Mouse (Mus musculus): ENCODE measurements around the gene Grik4. TPM values are rescaled to one million over a fixed set of nuclear protein-coding genes. Genes with fewer than 3 reads are reported as not detected.

Gene Grik4
- polyA plus RNA-seq, 1 experiment from 2014 or later: 1.6 TPM

GRCm38 (mm10) chr9:42793581-42793980, 150.7 kb downstream of the Grik4 start:
- Histone ChIP-seq H3K9me3 (ENCODE audit: control insufficient read depth, low read length) (no peaks in the 10 kb centered on the region), H3K27ac (ENCODE audit: low read depth, low read length) (no peak overlapping the region), H3K4me3 (ENCODE audit: low read depth, low read length) (no peak overlapping the region), H3K27me3 (ENCODE audit: control insufficient read depth, insufficient read depth, low read length) (no peaks in the 10 kb centered on the region), H3K9ac (ENCODE audit: low read depth, low read length) (no peak overlapping the region), H3K36me3 (ENCODE audit: control insufficient read depth, insufficient read depth, low read length) (no peaks in the 10 kb centered on the region), H3K4me1 (replicated peaks; ENCODE audit: control insufficient read depth, insufficient read depth, low read length) (peaks cover 4% of the 10 kb centered on the region; the same call in 1 of the 2 replicates), H3K4me2 (replicated peaks; ENCODE audit: low read depth, low read length) (no peak overlapping the region)
- 77% methylated on average over 8 of the region's 8 CpGs for WGBS
- DNase-seq (ENCODE audit: low spot score) (no peak), ATAC-seq (ENCODE audit: low FRiP score) (no peak)

DNA sequence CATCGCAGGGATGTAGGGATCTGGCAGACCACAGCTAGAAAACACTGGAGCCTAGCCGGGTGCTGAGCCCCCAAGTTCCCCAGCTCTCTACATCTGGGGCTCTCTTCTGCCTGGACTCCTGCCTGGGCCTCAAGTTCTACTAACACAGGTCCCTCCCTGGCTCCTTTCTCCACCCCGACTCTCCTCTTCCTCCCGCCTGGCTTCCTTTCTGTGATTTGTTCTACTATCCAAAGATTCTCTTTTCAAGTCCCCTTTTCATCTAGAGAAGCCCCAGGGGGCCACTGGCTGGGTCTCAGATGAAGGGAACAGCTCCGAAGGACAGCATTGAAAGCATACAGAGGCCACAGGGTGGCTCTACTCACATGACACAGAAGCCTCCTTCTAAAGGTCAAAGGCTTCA, 151.9 kb downstream of the Grik4 start:
- Histone ChIP-seq H3K4me3 (ENCODE audit: low read depth, low read length) (no peak overlapping the region), H3K9me3 (ENCODE audit: control insufficient read depth, low read length) (no peaks in the 10 kb centered on the region), H3K27ac (ENCODE audit: low read depth, low read length) (no peak overlapping the region), H3K9ac (ENCODE audit: low read depth, low read length) (no peak overlapping the region), H3K4me1 (replicated peaks; ENCODE audit: control insufficient read depth, insufficient read depth, low read length) (peaks cover 4% of the 10 kb centered on the region; the same call in 1 of the 2 replicates), H3K27me3 (ENCODE audit: control insufficient read depth, insufficient read depth, low read length) (no peaks in the 10 kb centered on the region), H3K4me2 (replicated peaks; ENCODE audit: low read depth, low read length) (no peak overlapping the region), H3K36me3 (ENCODE audit: control insufficient read depth, insufficient read depth, low read length) (no peaks in the 10 kb centered on the region)
- 27% methylated on average over 5 of the region's 5 CpGs for WGBS
- no peak for DNase-seq (ENCODE audit: low spot score)
- no peak for ATAC-seq (ENCODE audit: low FRiP score)

DNA sequence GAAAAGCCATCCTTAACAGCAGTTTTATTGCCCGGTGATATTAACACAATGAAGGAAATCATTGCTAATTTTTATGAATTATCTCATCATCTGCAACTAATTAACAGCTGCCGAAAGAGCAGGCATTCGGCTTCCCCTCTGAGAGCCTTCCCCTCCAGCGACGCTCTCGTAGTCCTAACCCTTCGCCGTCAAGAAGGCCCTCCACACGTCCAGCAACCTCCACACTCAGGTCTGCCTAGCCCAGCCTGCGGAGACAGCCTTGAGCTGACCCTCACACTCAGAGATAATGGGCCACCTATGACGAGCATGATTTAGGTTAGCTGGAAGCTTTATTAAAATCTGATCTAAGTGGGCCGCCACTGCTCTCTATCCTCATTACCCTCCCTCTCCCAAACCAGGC, 152.5 kb downstream of the Grik4 start:
- Histone ChIP-seq H3K9me3 (ENCODE audit: control insufficient read depth, low read length) (no peaks in the 10 kb centered on the region), H3K4me2 (replicated peaks; ENCODE audit: low read depth, low read length) (no peak overlapping the region), H3K36me3 (ENCODE audit: control insufficient read depth, insufficient read depth, low read length) (no peaks in the 10 kb centered on the region), H3K27ac (ENCODE audit: low read depth, low read length) (no peak overlapping the region), H3K27me3 (ENCODE audit: control insufficient read depth, insufficient read depth, low read length) (no peaks in the 10 kb centered on the region), H3K4me3 (ENCODE audit: low read depth, low read length) (no peak overlapping the region), H3K4me1 (replicated peaks; ENCODE audit: control insufficient read depth, insufficient read depth, low read length) (peaks cover 4% of the 10 kb centered on the region; the same call in 1 of the 2 replicates), H3K9ac (ENCODE audit: low read depth, low read length) (no peak overlapping the region)
- no peak for DNase-seq (ENCODE audit: low spot score)
- no peak for ATAC-seq (ENCODE audit: low FRiP score)
- WGBS: 73% methylated on average over 12 of the region's 12 CpGs

DNA sequence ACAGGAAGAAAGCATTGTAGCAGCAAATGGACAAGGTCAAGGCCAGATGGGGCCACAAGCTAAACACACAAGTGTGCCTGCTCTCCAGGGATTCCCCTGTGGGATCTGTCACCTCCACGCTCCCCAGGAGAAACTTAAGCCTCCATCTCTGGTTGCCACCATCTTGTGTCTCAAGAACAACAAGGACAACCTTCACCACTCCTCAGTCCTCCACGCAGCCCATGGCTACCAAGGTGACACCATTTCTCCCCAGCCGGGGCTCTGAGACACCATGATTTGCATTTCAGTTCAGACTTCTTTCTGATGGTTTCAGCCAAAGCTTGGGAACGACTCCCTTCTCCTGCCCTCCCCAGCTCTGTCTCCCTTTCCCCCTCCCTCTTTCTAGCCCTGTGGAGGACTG, 152.9 kb downstream of the Grik4 start:
- Histone ChIP-seq H3K27me3 (ENCODE audit: control insufficient read depth, insufficient read depth, low read length) (no peaks in the 10 kb centered on the region), H3K4me1 (replicated peaks; ENCODE audit: control insufficient read depth, insufficient read depth, low read length) (peaks cover 4% of the 10 kb centered on the region; the same call in 1 of the 2 replicates), H3K27ac (ENCODE audit: low read depth, low read length) (no peak overlapping the region), H3K36me3 (ENCODE audit: control insufficient read depth, insufficient read depth, low read length) (no peaks in the 10 kb centered on the region), H3K9me3 (ENCODE audit: control insufficient read depth, low read length) (no peaks in the 10 kb centered on the region), H3K9ac (ENCODE audit: low read depth, low read length) (no peak overlapping the region), H3K4me2 (replicated peaks; ENCODE audit: low read depth, low read length) (no peak overlapping the region), H3K4me3 (ENCODE audit: low read depth, low read length) (no peak overlapping the region)
- DNase-seq (ENCODE audit: low spot score) (no peak), ATAC-seq (ENCODE audit: low FRiP score) (no peak)
- 57% methylated on average over 4 of the region's 4 CpGs for WGBS

- H3K4me3 ChIP-seq (ENCODE audit: low read depth, low read length): no peak overlapping the region
- ATAC-seq (ENCODE audit: low FRiP score) (no peak), DNase-seq (ENCODE audit: low spot score) (peak; percentile 66)
- H3K4me2 ChIP-seq (replicated peaks; ENCODE audit: low read depth, low read length): no peak overlapping the region
- no peak overlapping the region for H3K9ac ChIP-seq (ENCODE audit: low read depth, low read length)
- H3K27me3 ChIP-seq (ENCODE audit: control insufficient read depth, insufficient read depth, low read length): no peaks in the 10 kb centered on the region
- H3K36me3 ChIP-seq (ENCODE audit: control insufficient read depth, insufficient read depth, low read length): no peaks in the 10 kb centered on the region
- H3K9me3 ChIP-seq (ENCODE audit: control insufficient read depth, low read length): no peaks in the 10 kb centered on the region
- peaks cover 4% of the 10 kb centered on the region; the same call in 1 of the 2 replicates for H3K4me1 ChIP-seq (replicated peaks; ENCODE audit: control insufficient read depth, insufficient read depth, low read length)
- H3K27ac ChIP-seq (ENCODE audit: low read depth, low read length): no peak overlapping the region
- WGBS: 25% methylated on average over 8 of the region's 8 CpGs
Measured at GRCm38 (mm10) chr9:42788471-42788870, 155.8 kb downstream of the Grik4 start.

GRCm38 (mm10) chr9:42786882-42787281, 157.4 kb downstream of the Grik4 start:
- Histone ChIP-seq H3K36me3 (ENCODE audit: control insufficient read depth, insufficient read depth, low read length) (no peaks in the 10 kb centered on the region), H3K4me2 (replicated peaks; ENCODE audit: low read depth, low read length) (no peak overlapping the region), H3K4me1 (replicated peaks; ENCODE audit: control insufficient read depth, insufficient read depth, low read length) (no peaks in the 10 kb centered on the region), H3K9me3 (ENCODE audit: control insufficient read depth, low read length) (no peaks in the 10 kb centered on the region), H3K27me3 (ENCODE audit: control insufficient read depth, insufficient read depth, low read length) (no peaks in the 10 kb centered on the region), H3K27ac (ENCODE audit: low read depth, low read length) (no peak overlapping the region), H3K4me3 (ENCODE audit: low read depth, low read length) (no peak overlapping the region), H3K9ac (ENCODE audit: low read depth, low read length) (no peak overlapping the region)
- DNase-seq (ENCODE audit: low spot score): no peak
- 88% methylated on average over 5 of the region's 5 CpGs for WGBS
- ATAC-seq (ENCODE audit: low FRiP score): no peak

DNA sequence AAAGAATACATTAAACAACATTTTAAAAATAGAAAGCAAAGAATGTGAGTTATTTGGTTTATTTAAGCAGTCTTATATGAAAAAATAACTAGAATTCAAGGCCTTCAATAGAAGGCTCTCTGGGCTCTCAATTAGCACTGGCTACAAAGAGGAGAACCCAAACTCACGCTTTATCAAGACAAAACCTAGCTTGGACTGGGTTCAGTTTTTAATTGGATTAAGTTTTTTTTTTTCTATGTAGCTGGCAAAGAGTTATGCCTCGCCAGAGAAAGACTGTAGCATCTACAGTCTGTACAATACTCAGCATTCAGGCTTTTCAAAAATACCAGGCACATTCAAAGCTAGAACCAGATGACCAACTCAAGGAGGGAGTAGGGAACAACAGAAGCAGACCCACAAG, 158.0 kb downstream of the Grik4 start:
- Histone ChIP-seq H3K4me1 (replicated peaks; ENCODE audit: control insufficient read depth, insufficient read depth, low read length) (no peaks in the 10 kb centered on the region), H3K4me2 (replicated peaks; ENCODE audit: low read depth, low read length) (no peak overlapping the region), H3K36me3 (ENCODE audit: control insufficient read depth, insufficient read depth, low read length) (no peaks in the 10 kb centered on the region), H3K4me3 (ENCODE audit: low read depth, low read length) (no peak overlapping the region), H3K9me3 (ENCODE audit: control insufficient read depth, low read length) (no peaks in the 10 kb centered on the region), H3K27ac (ENCODE audit: low read depth, low read length) (no peak overlapping the region), H3K27me3 (ENCODE audit: control insufficient read depth, insufficient read depth, low read length) (no peaks in the 10 kb centered on the region), H3K9ac (ENCODE audit: low read depth, low read length) (no peak overlapping the region)
- DNase-seq (ENCODE audit: low spot score) (no peak), ATAC-seq (ENCODE audit: low FRiP score) (no peak)
- 87% methylated on average over 2 of the region's 2 CpGs for WGBS

- H3K27ac ChIP-seq (ENCODE audit: low read depth, low read length): 0 out of 2 replicates have a peak overlapping the region, but pooled peaks have one; percentile 36
- no peaks in the 10 kb centered on the region for H3K9me3 ChIP-seq (ENCODE audit: control insufficient read depth, low read length)
- no peaks in the 10 kb centered on the region for H3K4me1 ChIP-seq (replicated peaks; ENCODE audit: control insufficient read depth, insufficient read depth, low read length)
- 60% methylated on average over 10 of the region's 10 CpGs for whole genome bisulfite sequencing
- DNase-seq (ENCODE audit: low spot score) (peak; percentile 19), ATAC-seq (ENCODE audit: low FRiP score) (peak; percentile 59)
- no peak overlapping the region for H3K9ac ChIP-seq (ENCODE audit: low read depth, low read length)
- H3K4me2 ChIP-seq (replicated peaks; ENCODE audit: low read depth, low read length): no peak overlapping the region
- H3K27me3 ChIP-seq (ENCODE audit: control insufficient read depth, insufficient read depth, low read length): no peaks in the 10 kb centered on the region
- H3K4me3 ChIP-seq (ENCODE audit: low read depth, low read length): no peak overlapping the region
- no peaks in the 10 kb centered on the region for H3K36me3 ChIP-seq (ENCODE audit: control insufficient read depth, insufficient read depth, low read length)
Measured at GRCm38 (mm10) chr9:42785173-42785830, 159.0 kb downstream of the Grik4 start.

DNA sequence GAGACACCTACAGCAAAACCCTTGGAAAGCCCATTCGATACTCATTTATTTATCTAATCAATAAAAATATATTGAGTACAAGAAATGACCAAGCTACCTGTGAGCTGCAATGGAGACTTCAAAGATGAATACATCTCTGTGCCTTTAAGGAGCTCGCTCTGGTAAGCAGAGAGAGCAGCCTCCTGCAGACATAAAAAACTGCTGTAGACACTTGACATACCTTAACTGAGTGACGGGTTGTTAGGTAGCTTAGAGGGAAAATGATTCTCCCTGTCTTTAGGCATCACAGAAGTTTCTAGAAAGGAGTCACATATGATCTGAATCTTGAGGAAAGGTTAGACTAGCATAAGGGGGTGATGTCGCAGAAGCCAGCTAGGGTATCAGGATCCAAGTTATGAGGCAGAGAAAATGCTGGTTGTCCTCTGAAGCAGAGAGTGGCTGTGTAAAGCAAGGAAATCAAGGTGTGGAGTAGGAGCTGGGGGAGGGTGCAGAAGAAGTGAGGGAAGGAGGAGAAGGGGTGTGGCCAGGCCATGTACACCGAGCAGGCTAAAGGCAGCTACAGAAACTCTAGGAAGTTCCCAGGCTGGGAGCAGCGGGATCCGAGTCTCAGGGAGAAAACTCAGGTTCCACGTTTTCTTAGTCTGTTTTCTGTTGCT, 160.9 kb downstream of the Grik4 start:
- WGBS: 57% methylated on average over 8 of the region's 8 CpGs
- no peaks in the 10 kb centered on the region for H3K27me3 ChIP-seq (ENCODE audit: control insufficient read depth, insufficient read depth, low read length)
- H3K27ac ChIP-seq (ENCODE audit: low read depth, low read length): no peak overlapping the region
- no peak overlapping the region for H3K9ac ChIP-seq (ENCODE audit: low read depth, low read length)
- DNase-seq (ENCODE audit: low spot score): no peak
- no peak for ATAC-seq (ENCODE audit: low FRiP score)
- H3K4me3 ChIP-seq (ENCODE audit: low read depth, low read length): no peak overlapping the region
- no peaks in the 10 kb centered on the region for H3K36me3 ChIP-seq (ENCODE audit: control insufficient read depth, insufficient read depth, low read length)
- no peaks in the 10 kb centered on the region for H3K4me1 ChIP-seq (replicated peaks; ENCODE audit: control insufficient read depth, insufficient read depth, low read length)
- H3K9me3 ChIP-seq (ENCODE audit: control insufficient read depth, low read length): no peaks in the 10 kb centered on the region
- no peak overlapping the region for H3K4me2 ChIP-seq (replicated peaks; ENCODE audit: low read depth, low read length)
